ENCODE assay signal across 8 mouse cellular contexts in the genomic region with DNA sequence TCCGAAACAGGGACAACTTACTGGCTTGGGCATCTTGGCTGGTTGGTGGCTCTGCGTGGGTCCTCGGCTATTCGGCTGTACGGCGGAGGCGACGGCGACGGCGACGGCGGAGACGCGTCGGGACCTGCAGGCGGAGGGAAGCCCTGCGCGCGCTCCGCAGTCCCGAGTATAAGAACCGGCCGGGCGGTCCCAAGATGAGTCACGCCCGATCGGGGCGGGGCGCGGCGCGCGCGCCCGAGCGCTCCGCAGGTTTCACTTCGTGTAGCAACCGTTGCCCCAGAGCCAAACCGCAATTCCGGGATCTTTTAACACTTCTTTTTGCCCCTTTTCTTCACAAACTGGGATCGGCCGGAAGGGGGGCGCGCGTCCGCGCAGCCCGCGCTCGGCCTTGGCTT. TPM values are rescaled to one million over a fixed set of nuclear protein-coding genes. Genes with fewer than 3 reads are reported as not detected.
DNase-seq lines count a peak whose midpoint lies in the region; ATAC-seq and TF ChIP-seq lines count a peak whose summit lies in the region.

A gene (minus strand): TSS at position 174 of the 395 bp plus-strand sequence.

- WGBS in lung, postnatal 0 days, result under 1% methylated on average over 50 of the region's 52 CpGs

- H3K9ac ChIP-seq in lung, postnatal 0 days (replicated peaks; ENCODE audit: low read depth), result peak within 1 kb of the TSS; percentile 92

- DNase-seq in Muller cell, postnatal 12 days (ENCODE audit: inconsistent ontology term), result peak; percentile 95
- DNase-seq in cerebellum, adult 8-10 months, result peak; percentile 71
- peak; percentile 82 for DNase-seq in forelimb bud, embryonic 11.5 days (ENCODE audit: low read depth, low spot score)
- DNase-seq in heart, postnatal 4 days, result peak; percentile 91
- peak; percentile 68 for DNase-seq in layer of hippocampus, adult 9-11 months
- peak; percentile 94 for DNase-seq in lung, postnatal 0 days (ENCODE audit: low spot score)
- DNase-seq in ovary, postnatal 36 days (ENCODE audit: low spot score), result peak; percentile 91
- DNase-seq in thymus, postnatal 25 days, result peak; percentile 94

- no peaks in the 10 kb centered on the region for H3K36me3 ChIP-seq in lung, postnatal 0 days (ENCODE audit: insufficient read depth, low read length)

- ATAC-seq in lung, postnatal 0 days, result peak; percentile 92

- no peaks in the 10 kb centered on the region for H3K27me3 ChIP-seq in lung, postnatal 0 days (replicated peaks; ENCODE audit: insufficient read depth, low read length)

- TF ChIP-seq CTCF in lung, postnatal 0 days (IDR thresholded peaks at IDR 0.05), result peak; percentile 24; the same call in 1 of the 2 replicates

- peak within 1 kb of the TSS; percentile 95 for H3K4me2 ChIP-seq in lung, postnatal 0 days (replicated peaks; ENCODE audit: low read depth, low read length)

- H3K9me3 ChIP-seq in lung, postnatal 0 days (ENCODE audit: low read length), result no peaks in the 10 kb centered on the region

- peaks cover 12% of the 10 kb centered on the region for H3K4me1 ChIP-seq in lung, postnatal 0 days (ENCODE audit: insufficient read depth, low read depth, low read length)

- peak within 1 kb of the TSS; percentile 76 for H3K4me3 ChIP-seq in lung, postnatal 0 days (ENCODE audit: low read depth, low read length)

- H3K27ac ChIP-seq in lung, postnatal 0 days (ENCODE audit: low read length), result peak within 1 kb of the TSS; percentile 98

- no peak for TF ChIP-seq EP300 in lung, postnatal 0 days (IDR thresholded peaks at IDR 0.05)

RNA-seq across cellular contexts. Expression of the gene that starts here (rescaled TPM):
- 100 to 1,000 TPM; 103 to 104 TPM for total RNA-seq in heart, postnatal 4 days (2021)
- 275 and 288 TPM in 2 replicates for polyA plus RNA-seq in lung, postnatal 0 days (2015; fragmentation: Nextera tagmentation; extraction: Ambion mirVana)

Comparison
In these comparisons a context has a peak if more than half of its experiments do, and no peak if none do; other contexts are left out.
1. Peak in every context shown above with its lines: DNase-seq, ATAC-seq, H3K4me3 ChIP-seq and H3K27ac ChIP-seq.